Mouse (Mus musculus): ENCODE data around the gene Etv6. TPM values are rescaled to one million over a fixed set of nuclear protein-coding genes. Genes with fewer than 3 reads are reported as not detected.

Gene Etv6
- polyA plus RNA-seq, 1 experiment from 2014 or later = 5.9 TPM

DNA sequence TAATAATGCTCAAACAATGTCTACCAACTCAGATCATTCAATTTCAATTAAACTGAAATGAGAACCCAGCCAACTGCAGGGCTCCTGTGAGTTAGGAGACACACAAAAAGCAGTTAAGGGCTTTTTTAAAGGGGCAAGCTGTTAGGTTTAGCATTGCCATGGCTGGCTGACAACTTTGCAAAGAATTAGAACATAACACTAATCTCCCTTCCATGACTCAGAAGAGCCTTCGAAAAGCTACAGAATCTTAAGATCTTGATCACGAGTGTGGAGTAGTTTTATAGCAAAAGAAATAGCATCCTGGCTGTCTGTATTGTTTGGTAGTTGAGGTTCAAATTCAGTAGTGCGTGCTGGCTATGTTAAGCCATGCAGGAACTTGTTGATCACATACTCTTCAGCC is 182.9 kb downstream of the Etv6 start:
- no peaks in the 10 kb centered on the region for H3K36me3 ChIP-seq (ENCODE audit: control insufficient read depth, insufficient read depth, low read length)
- H3K9me3 ChIP-seq (ENCODE audit: control insufficient read depth, low read length) = no peaks in the 10 kb centered on the region
- no peak overlapping the region for H3K9ac ChIP-seq (ENCODE audit: low read length)
- DNase-seq (ENCODE audit: low spot score) (no peak), ATAC-seq (ENCODE audit: low FRiP score, low TSS enrichment) (no peak)
- TF ChIP-seq EP300 (optimal IDR thresholded peaks at IDR 0.05) (no peak), CTCF (IDR thresholded peaks at IDR 0.05; ENCODE audit: low read depth) (no peak)
- WGBS = 60% methylated on average over 3 of the region's 3 CpGs
- H3K4me2 ChIP-seq (replicated peaks; ENCODE audit: low read depth) = no peak overlapping the region
- peaks cover 10% of the 10 kb centered on the region; the same call in 1 of the 2 replicates for H3K4me1 ChIP-seq (replicated peaks; ENCODE audit: control insufficient read depth, insufficient read depth)
- H3K27me3 ChIP-seq (ENCODE audit: control insufficient read depth, insufficient read depth, low read length) = no peaks in the 10 kb centered on the region
- no peak overlapping the region for H3K4me3 ChIP-seq (ENCODE audit: low read depth, low read length)
- H3K27ac ChIP-seq (replicated peaks) = no peak overlapping the region

DNA sequence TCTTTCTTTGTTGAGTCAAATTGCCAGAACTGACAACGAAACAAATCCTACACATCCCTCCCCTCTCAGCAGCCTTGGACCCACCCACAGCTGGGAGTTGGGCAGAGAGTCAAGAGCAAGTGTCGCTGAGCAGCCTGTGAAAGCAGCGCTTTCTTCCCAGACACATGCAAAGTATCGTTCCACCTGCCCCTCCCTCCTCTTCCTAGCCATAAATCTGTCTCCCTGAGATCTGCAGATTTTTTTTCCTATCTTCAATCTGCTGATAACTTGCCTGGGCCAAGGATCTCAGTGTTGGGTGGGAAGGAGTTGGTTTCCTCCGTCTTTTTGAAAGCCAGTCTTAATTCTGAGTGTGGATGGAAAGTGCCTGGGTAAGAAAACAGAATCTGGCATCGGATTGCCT is 183.9 kb downstream of the Etv6 start:
- 0 out of 2 replicates have a peak overlapping the region, but pooled peaks have one; percentile 30 for H3K27ac ChIP-seq (replicated peaks)
- peaks cover 10% of the 10 kb centered on the region; the same call in 1 of the 2 replicates for H3K4me1 ChIP-seq (replicated peaks; ENCODE audit: control insufficient read depth, insufficient read depth)
- H3K9ac ChIP-seq (ENCODE audit: low read length) = no peak overlapping the region
- no peaks in the 10 kb centered on the region for H3K9me3 ChIP-seq (ENCODE audit: control insufficient read depth, low read length)
- no peaks in the 10 kb centered on the region for H3K36me3 ChIP-seq (ENCODE audit: control insufficient read depth, insufficient read depth, low read length)
- peak overlapping the region; percentile 14; the same call in 1 of the 2 replicates for H3K4me2 ChIP-seq (replicated peaks; ENCODE audit: low read depth)
- H3K4me3 ChIP-seq (ENCODE audit: low read depth, low read length) = no peak overlapping the region
- TF ChIP-seq EP300 (optimal IDR thresholded peaks at IDR 0.05) (no peak), CTCF (IDR thresholded peaks at IDR 0.05; ENCODE audit: low read depth) (no peak)
- DNase-seq (ENCODE audit: low spot score) = no peak
- no peaks in the 10 kb centered on the region for H3K27me3 ChIP-seq (ENCODE audit: control insufficient read depth, insufficient read depth, low read length)
- 20% methylated on average over 6 of the region's 6 CpGs for WGBS
- ATAC-seq (ENCODE audit: low FRiP score, low TSS enrichment) = no peak

DNA sequence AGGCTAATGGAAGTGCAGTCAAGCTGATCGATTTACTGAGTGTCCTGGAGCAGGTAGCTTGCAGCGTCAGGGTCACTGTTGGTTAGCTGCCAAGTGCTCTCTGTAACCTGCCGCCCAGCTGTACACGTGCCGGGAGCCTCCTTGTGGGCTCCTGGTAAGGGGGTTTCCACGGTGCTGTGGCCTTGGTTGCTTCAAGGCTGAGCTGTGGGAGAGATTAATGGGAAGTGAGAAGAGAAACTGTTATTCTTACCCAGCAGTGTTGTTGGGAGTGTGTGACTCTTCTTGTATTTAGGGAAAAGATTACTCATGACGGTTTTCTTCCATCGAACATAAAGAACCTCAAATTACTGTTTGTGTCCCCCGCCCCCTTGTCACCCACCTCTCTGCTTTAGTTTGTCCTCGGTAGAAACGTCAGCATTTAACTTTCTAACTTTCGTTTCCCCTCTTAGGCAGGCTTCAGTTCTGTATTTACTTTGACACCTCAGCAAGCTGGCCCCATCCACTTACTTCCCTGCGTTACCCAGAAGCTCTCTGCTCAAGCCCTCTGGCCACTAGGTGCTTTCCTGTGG is 184.8 kb downstream of the Etv6 start:
- DNase-seq (ENCODE audit: low spot score) = no peak
- Histone ChIP-seq H3K27me3 (ENCODE audit: control insufficient read depth, insufficient read depth, low read length) (no peaks in the 10 kb centered on the region), H3K4me3 (ENCODE audit: low read depth, low read length) (no peak overlapping the region), H3K4me2 (replicated peaks; ENCODE audit: low read depth) (no peak overlapping the region), H3K27ac (replicated peaks) (no peak overlapping the region), H3K9me3 (ENCODE audit: control insufficient read depth, low read length) (no peaks in the 10 kb centered on the region), H3K4me1 (replicated peaks; ENCODE audit: control insufficient read depth, insufficient read depth) (peaks cover 10% of the 10 kb centered on the region; the same call in 1 of the 2 replicates), H3K36me3 (ENCODE audit: control insufficient read depth, insufficient read depth, low read length) (peaks cover 6% of the 10 kb centered on the region; the same call in 1 of the 2 replicates), H3K9ac (ENCODE audit: low read length) (no peak overlapping the region)
- TF ChIP-seq EP300 (optimal IDR thresholded peaks at IDR 0.05) = no peak
- TF ChIP-seq CTCF (IDR thresholded peaks at IDR 0.05; ENCODE audit: low read depth) = no peak
- no peak for ATAC-seq (ENCODE audit: low FRiP score, low TSS enrichment)
- 51% methylated on average over 13 of the region's 13 CpGs for WGBS

GRCm38 (mm10) chr6:134222248-134222929 is 186.9 kb downstream of the Etv6 start:
- TF ChIP-seq EP300 (optimal IDR thresholded peaks at IDR 0.05) (no peak), CTCF (IDR thresholded peaks at IDR 0.05; ENCODE audit: low read depth) (no peak)
- WGBS = 62% methylated on average over 8 of the region's 8 CpGs

GRCm38 (mm10) chr6:134225564-134225963 is 190.1 kb downstream of the Etv6 start:
- WGBS = 93% methylated on average over 11 of the region's 11 CpGs
- Histone ChIP-seq H3K4me3 (ENCODE audit: low read depth, low read length) (no peak overlapping the region), H3K4me2 (replicated peaks; ENCODE audit: low read depth) (no peak overlapping the region), H3K9me3 (ENCODE audit: control insufficient read depth, low read length) (no peaks in the 10 kb centered on the region), H3K27me3 (ENCODE audit: control insufficient read depth, insufficient read depth, low read length) (no peaks in the 10 kb centered on the region), H3K27ac (replicated peaks) (no peak overlapping the region), H3K9ac (ENCODE audit: low read length) (no peak overlapping the region), H3K4me1 (replicated peaks; ENCODE audit: control insufficient read depth, insufficient read depth) (no peaks in the 10 kb centered on the region), H3K36me3 (ENCODE audit: control insufficient read depth, insufficient read depth, low read length) (peaks cover 6% of the 10 kb centered on the region; the same call in 1 of the 2 replicates)
- DNase-seq (ENCODE audit: low spot score) = no peak
- no peak for ATAC-seq (ENCODE audit: low FRiP score, low TSS enrichment)
- TF ChIP-seq CTCF (IDR thresholded peaks at IDR 0.05; ENCODE audit: low read depth) (no peak), EP300 (optimal IDR thresholded peaks at IDR 0.05) (no peak)

More at GRCm38 (mm10) chr6:134222248-134222929, 186.9 kb downstream of the Etv6 start:
- peaks cover 10% of the 10 kb centered on the region; the same call in 1 of the 2 replicates for H3K4me1 ChIP-seq (replicated peaks; ENCODE audit: control insufficient read depth, insufficient read depth)
- ATAC-seq (ENCODE audit: low FRiP score, low TSS enrichment) = no peak
- no peak overlapping the region for H3K9ac ChIP-seq (ENCODE audit: low read length)
- no peaks in the 10 kb centered on the region for H3K27me3 ChIP-seq (ENCODE audit: control insufficient read depth, insufficient read depth, low read length)
- DNase-seq (ENCODE audit: low spot score) = no peak
- no peak overlapping the region for H3K27ac ChIP-seq (replicated peaks)
- peaks cover 6% of the 10 kb centered on the region; the same call in 1 of the 2 replicates for H3K36me3 ChIP-seq (ENCODE audit: control insufficient read depth, insufficient read depth, low read length)
- no peak overlapping the region for H3K4me2 ChIP-seq (replicated peaks; ENCODE audit: low read depth)
- no peaks in the 10 kb centered on the region for H3K9me3 ChIP-seq (ENCODE audit: control insufficient read depth, low read length)
- H3K4me3 ChIP-seq (ENCODE audit: low read depth, low read length) = no peak overlapping the region
